Mouse (Mus musculus) stomach, embryonic 16.5 days (tissue): ENCODE measurements at regions not wholly inside any gene's neighbourhood (a gene's known extent, or its start where the extent isn't known, plus 50 kb on each side); places are given as distances from the start of the nearest gene placed in this dataset.

Source experiments
- ATAC-seq: fragments of 200-750 bp; cut with Nextera tagmentation; 2 replicates; pipeline ENCODE4 v1.8.0; 2017; ENCODE audit warnings: moderate number of reproducible peaks, moderate TSS enrichment; ENCODE audit not compliant: insufficient read depth, low FRiP score
- H3K27ac ChIP-seq: fragments of 300-500 bp; sonication (generic); 2 replicates; pipeline ENCODE4 v1.5.1; 2014; ENCODE audit warnings: low read length
- H3K27me3 ChIP-seq: fragments of 300-500 bp; sonication (generic); 2 replicates; pipeline ENCODE4 v1.6.1; 2014; ENCODE audit warnings: low read length, control low read depth, mixed read lengths; ENCODE audit not compliant: control insufficient read depth, insufficient read depth
- H3K36me3 ChIP-seq: fragments of 300-500 bp; sonication (generic); 2 replicates; pipeline ENCODE4 v1.6.1; 2014; ENCODE audit warnings: low read length; ENCODE audit not compliant: control insufficient read depth, insufficient read depth
- H3K4me1 ChIP-seq: fragments of 300-500 bp; sonication (generic); 2 replicates; pipeline ENCODE4 v1.6.1; 2014; ENCODE audit warnings: low read length, control low read depth, mixed read lengths; ENCODE audit not compliant: control insufficient read depth, insufficient read depth
- H3K4me2 ChIP-seq: fragments of 300-500 bp; sonication (generic); 2 replicates; pipeline ENCODE4 v1.6.1; 2014; ENCODE audit warnings: low read depth, low read length, mixed read lengths
- H3K4me3 ChIP-seq: fragments of 300-500 bp; sonication (generic); replicated peaks from 2 replicates; pipeline ENCODE4 v1.5.1; 2014; ENCODE audit warnings: mild to moderate bottlenecking, low read length
- H3K9ac ChIP-seq: fragments of 300-500 bp; sonication (generic); 2 replicates; pipeline ENCODE4 v1.6.1; 2014; ENCODE audit warnings: low read length
- H3K9me3 ChIP-seq: fragments of 300-500 bp; sonication (generic); replicated peaks from 2 replicates; pipeline ENCODE4 v1.6.1; 2016; ENCODE audit warnings: low read length, control low read depth; ENCODE audit not compliant: control insufficient read depth
- WGBS: fragments of 180-500 bp; shearing (Covaris S2); extraction: QIAGEN DNeasy Blood & Tissue Kit; methylation state at CpG from one replicate; pipeline ENCODE4 v1.1.7; 2014; 5-methylcytosine and 5-hydroxymethylcytosine counted together

DNA sequence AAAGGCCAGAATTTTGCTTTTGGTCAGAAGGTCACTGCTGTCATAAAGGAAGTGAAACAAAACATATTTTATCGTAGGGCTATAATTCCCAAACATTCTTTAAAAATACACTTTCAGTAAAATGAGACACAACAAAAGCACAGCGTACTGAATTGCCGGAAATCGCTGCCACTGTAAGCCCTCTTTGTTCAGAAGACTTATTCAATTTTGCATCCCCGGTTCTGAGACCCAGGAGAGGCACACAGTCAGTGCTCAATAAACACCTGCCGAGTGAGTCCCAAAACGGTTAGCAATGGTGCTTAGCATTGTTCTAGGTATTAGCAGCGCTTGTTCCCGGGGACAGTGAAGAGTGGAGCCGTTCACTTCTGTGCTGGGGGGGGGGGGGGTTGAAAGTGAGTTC, 72.9 kb upstream of the Lmo2 start:
- H3K4me3 ChIP-seq = no peak overlapping the region
- 48% methylated on average over 10 of the region's 10 CpGs for WGBS
- H3K9ac ChIP-seq = no peak overlapping the region

DNA sequence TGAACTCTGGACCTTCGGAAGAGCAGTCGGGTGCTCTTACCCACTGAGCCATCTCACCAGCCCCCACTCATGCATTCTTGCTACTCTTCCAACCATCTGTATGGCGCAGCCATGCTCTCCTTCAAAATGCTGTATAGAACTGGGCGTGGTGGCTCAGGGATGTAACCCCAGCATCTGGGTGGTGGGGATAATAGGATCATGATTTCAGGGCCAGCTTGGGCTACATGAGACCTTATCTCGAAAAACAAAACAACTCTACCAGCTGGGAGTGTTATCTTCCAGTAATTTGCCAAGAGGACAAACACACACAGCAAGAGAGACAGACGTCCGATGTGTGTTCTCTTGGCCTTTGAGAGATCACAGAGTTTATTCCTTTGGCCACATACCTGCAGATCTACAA, 69.8 kb upstream of the Lmo2 start:
- no peak overlapping the region for H3K27ac ChIP-seq
- 86% methylated on average over 7 of the region's 7 CpGs for WGBS
- H3K4me1 ChIP-seq = no peaks in the 10 kb centered on the region
- H3K4me2 ChIP-seq = no peak overlapping the region
- ATAC-seq = no peak
- H3K27me3 ChIP-seq = no peaks in the 10 kb centered on the region
- H3K36me3 ChIP-seq = no peaks in the 10 kb centered on the region
- H3K9ac ChIP-seq = no peak overlapping the region
- H3K9me3 ChIP-seq = no peaks in the 10 kb centered on the region
- H3K4me3 ChIP-seq = no peak overlapping the region

More for the DNA sequence above, 72.9 kb upstream of the Lmo2 start:
- no peak overlapping the region for H3K27ac ChIP-seq
- H3K4me2 ChIP-seq = no peak overlapping the region
- no peaks in the 10 kb centered on the region for H3K9me3 ChIP-seq
- ATAC-seq = no peak
- no peaks in the 10 kb centered on the region for H3K4me1 ChIP-seq
- no peaks in the 10 kb centered on the region for H3K36me3 ChIP-seq
- no peaks in the 10 kb centered on the region for H3K27me3 ChIP-seq

DNA sequence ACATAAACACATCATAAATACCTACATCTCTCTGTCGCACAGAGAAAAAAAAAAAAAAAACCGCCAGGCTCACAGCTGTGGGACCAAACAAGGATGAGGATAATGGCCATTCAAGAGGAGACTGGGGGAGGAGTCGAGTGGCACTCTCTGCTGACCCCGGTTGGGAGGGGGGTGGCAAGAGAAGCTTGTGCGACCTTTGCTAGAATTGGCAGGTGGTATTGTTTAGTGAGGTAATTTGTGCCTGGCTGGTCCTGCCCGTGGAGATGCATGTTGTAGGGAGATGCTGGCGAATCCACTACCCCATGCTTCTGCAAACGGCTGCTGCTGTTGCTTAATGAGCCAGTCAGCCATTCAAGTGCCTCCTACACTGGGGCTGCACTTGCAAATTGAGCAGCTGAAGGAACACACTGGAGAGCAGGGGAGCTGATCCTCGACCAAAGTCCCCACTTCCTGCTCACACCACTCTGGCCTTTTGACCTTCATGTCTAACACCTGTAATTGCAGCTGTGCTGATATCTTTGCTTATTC, 66.5 kb upstream of the Lmo2 start:
- Histone ChIP-seq H3K27me3 (no peaks in the 10 kb centered on the region), H3K4me2 (no peak overlapping the region), H3K4me3 (no peak overlapping the region), H3K9ac (no peak overlapping the region), H3K4me1 (peaks cover 8% of the 10 kb centered on the region; the same call in 1 of the 2 replicates), H3K36me3 (no peaks in the 10 kb centered on the region), H3K27ac (no peak overlapping the region), H3K9me3 (no peaks in the 10 kb centered on the region)
- WGBS = 13% methylated on average over 9 of the region's 9 CpGs
- no peak for ATAC-seq

DNA sequence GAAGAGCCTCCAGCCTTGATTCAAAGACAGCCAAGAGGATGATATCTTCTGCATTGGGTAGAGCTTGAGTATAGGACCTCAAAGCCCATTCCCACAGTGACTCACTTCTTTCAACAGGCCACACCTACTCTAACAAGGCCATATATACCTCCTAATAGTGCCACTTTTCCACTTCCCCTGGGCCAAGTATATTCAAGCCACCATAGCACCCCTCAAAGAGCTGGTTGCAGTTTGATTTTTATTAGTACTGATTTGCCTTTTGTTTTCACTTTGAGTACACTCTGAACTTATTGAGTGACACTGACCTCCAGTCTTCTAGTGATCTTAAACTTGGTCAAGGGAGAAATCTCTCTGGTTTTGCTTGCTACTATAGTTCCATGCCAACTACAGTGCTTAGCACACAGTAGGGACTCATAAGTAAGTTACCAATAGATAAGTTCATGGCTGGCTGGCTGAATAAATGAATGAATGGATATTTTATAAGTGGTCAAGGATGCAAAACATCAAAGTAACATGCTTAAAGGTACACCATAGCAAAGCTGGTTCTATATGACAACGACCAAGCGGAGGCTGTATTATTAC, 64.5 kb upstream of the Lmo2 start:
- H3K4me1 ChIP-seq = peaks cover 16% of the 10 kb centered on the region; the same call in 1 of the 2 replicates
- H3K4me2 ChIP-seq = no peak overlapping the region
- no peaks in the 10 kb centered on the region for H3K27me3 ChIP-seq
- no peak overlapping the region for H3K4me3 ChIP-seq
- H3K9ac ChIP-seq = no peak overlapping the region
- H3K9me3 ChIP-seq = no peaks in the 10 kb centered on the region
- ATAC-seq = no peak
- H3K36me3 ChIP-seq = no peaks in the 10 kb centered on the region
- H3K27ac ChIP-seq = no peak overlapping the region
- 90% methylated on average over 2 of the region's 2 CpGs for WGBS

DNA sequence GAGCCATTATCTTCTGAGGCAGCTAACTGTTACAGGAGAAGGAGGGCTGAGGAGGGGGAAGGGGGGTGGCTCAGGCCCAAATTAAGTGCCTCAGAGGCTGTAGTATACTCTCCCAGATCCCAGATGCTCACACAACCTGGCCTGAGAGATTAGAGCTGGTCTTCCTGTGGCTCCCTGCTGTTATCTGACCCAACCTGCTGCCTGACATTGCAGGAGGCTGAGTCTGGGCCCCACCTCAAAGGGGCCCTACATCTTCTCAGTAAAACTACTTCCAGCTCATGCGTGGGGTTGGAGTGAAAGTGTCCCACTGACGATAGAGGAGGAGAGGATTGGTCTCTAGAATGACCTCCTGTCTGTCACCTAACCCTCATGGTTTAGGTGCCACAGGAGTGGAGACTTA, 64.0 kb upstream of the Lmo2 start:
- Histone ChIP-seq H3K27me3 (no peaks in the 10 kb centered on the region), H3K9ac (no peak overlapping the region), H3K4me3 (no peak overlapping the region), H3K4me2 (no peak overlapping the region), H3K4me1 (peaks cover 16% of the 10 kb centered on the region; the same call in 1 of the 2 replicates), H3K27ac (no peak overlapping the region), H3K36me3 (no peaks in the 10 kb centered on the region), H3K9me3 (no peaks in the 10 kb centered on the region)
- WGBS = 45% methylated on average over 2 of the region's 2 CpGs
- peak; percentile 71 for ATAC-seq

DNA sequence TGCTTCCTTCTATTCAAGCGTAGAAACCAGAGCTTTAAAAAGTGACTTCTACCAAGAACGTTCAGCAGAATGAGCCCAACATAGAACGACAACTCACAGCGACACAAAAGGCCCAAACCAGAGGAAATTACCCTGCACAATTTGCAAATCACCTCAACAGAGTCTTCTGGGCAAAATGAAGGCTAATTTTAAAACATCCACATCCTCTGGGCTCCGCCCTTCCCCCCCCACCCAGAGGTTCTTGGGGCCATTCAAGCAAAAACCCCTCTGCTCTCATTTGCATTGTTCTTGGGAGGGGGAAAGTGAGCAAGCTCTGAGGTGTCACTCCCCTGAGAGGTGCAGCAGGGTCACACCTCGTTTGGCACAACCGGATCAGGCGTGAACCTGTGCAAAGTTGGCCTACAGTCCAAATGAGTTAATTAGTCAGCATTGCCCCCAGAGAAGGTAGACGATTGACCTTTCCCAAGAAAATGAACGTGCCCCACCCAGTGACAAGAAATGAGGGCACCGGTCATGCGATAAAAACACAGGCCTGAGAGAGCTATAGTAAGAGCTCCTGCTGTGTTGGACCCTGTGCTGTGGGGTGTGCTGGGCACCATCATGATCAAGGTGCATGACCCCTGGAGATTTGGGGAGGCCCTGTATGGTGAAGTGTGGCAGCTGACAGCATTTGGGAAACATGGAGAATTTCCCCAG, 62.7 kb upstream of the Lmo2 start:
- Histone ChIP-seq H3K4me3 (no peak overlapping the region), H3K27me3 (no peaks in the 10 kb centered on the region), H3K9ac (no peak overlapping the region), H3K4me2 (no peak overlapping the region), H3K27ac (no peak overlapping the region), H3K4me1 (peaks cover 16% of the 10 kb centered on the region; the same call in 1 of the 2 replicates), H3K9me3 (no peaks in the 10 kb centered on the region), H3K36me3 (no peaks in the 10 kb centered on the region)
- 61% methylated on average over 12 of the region's 12 CpGs for WGBS
- 0 out of 2 replicates have a peak, but pooled peaks have one; percentile 20 for ATAC-seq

DNA sequence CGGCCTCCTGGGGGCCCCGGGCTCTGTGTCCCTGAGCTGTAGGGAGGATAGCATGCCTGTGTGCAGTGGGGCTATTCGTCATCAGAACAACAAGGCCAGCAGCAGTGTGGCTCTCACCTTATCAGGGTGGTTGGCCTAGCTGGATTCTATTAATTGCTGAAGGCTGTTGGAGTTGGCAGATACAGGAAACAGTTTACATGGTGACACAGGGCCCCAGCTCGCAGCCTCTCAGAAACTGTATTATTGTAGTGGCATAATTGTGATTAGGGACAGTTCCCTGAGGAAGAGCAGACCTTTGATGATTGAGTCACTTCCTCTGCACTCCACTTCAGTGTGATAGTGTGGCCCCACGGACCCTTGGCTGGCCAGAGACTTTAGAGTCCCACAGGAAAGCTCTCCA, 61.6 kb upstream of the Lmo2 start:
- no peak overlapping the region for H3K27ac ChIP-seq
- H3K4me2 ChIP-seq = no peak overlapping the region
- peaks cover 16% of the 10 kb centered on the region; the same call in 1 of the 2 replicates for H3K4me1 ChIP-seq
- H3K27me3 ChIP-seq = no peaks in the 10 kb centered on the region
- no peak overlapping the region for H3K4me3 ChIP-seq
- no peaks in the 10 kb centered on the region for H3K9me3 ChIP-seq
- ATAC-seq = peak; percentile 48; the same call in 1 of the 2 replicates
- H3K9ac ChIP-seq = no peak overlapping the region
- H3K36me3 ChIP-seq = no peaks in the 10 kb centered on the region
- whole genome bisulfite sequencing = 37% methylated on average over 5 of the region's 5 CpGs

DNA sequence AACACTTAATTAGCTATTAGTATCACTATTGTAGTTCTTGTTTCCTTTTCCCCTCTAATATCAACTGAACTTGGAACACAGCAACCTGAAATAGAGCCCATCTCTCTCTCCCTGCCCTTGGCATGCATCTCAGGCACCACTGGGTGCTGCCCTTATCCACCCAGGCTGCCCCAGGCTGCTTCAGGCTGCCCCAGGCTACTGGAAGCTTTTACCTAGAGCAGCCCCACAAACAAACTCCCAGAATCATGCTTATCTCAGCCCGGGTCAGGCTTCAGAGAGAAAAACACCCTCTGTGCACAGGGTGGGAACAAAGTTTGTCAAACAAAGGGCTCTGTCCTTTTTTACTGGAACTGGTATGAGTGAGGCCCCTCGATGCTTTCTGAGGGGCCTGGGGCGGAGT, 61.0 kb upstream of the Lmo2 start:
- WGBS = 28% methylated on average over 3 of the region's 3 CpGs
- no peak overlapping the region for H3K27ac ChIP-seq

DNA sequence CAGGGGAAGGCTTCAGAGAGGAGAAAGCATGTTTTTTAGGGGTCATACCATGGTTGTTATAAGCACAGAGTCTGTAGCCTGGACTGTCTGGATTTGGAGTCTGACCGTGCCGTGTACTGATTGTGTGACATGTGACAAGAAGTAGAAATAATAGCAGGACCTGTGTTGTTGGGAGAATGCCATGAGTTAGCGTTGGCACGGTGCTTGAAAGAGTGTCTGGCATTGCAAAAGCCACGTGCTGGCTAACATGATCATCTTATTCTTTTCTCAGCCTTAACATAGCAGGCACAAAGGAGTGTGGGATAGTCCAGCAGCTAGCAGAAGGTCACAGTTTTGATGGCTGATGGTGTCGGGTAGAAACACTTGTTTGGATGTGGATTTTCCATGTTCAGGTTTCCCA, 58.1 kb upstream of the Lmo2 start:
- Histone ChIP-seq H3K4me1 (peaks cover 11% of the 10 kb centered on the region; the same call in 1 of the 2 replicates), H3K4me2 (no peak overlapping the region), H3K36me3 (no peaks in the 10 kb centered on the region), H3K27ac (no peak overlapping the region), H3K9ac (no peak overlapping the region), H3K9me3 (no peaks in the 10 kb centered on the region), H3K27me3 (no peaks in the 10 kb centered on the region), H3K4me3 (no peak overlapping the region)
- 78% methylated on average over 6 of the region's 6 CpGs for WGBS
- no peak for ATAC-seq

More for the DNA sequence above, 61.0 kb upstream of the Lmo2 start:
- Histone ChIP-seq H3K4me1 (peaks cover 16% of the 10 kb centered on the region; the same call in 1 of the 2 replicates), H3K27me3 (no peaks in the 10 kb centered on the region), H3K4me2 (no peak overlapping the region), H3K36me3 (no peaks in the 10 kb centered on the region), H3K9ac (no peak overlapping the region), H3K4me3 (no peak overlapping the region), H3K9me3 (no peaks in the 10 kb centered on the region)
- no peak for ATAC-seq
